Mouse (Mus musculus) lung, adult 18-20 months (tissue): ENCODE measurements around the gene Card10.

Experiments
- DNase-seq, 2 experiments: peaks; one replicate each; pipeline ENCODE4 v3.0.0; 2022; ENCODE audit warnings: mixed read lengths in 2 of 2

The Card10 gene

DNA sequence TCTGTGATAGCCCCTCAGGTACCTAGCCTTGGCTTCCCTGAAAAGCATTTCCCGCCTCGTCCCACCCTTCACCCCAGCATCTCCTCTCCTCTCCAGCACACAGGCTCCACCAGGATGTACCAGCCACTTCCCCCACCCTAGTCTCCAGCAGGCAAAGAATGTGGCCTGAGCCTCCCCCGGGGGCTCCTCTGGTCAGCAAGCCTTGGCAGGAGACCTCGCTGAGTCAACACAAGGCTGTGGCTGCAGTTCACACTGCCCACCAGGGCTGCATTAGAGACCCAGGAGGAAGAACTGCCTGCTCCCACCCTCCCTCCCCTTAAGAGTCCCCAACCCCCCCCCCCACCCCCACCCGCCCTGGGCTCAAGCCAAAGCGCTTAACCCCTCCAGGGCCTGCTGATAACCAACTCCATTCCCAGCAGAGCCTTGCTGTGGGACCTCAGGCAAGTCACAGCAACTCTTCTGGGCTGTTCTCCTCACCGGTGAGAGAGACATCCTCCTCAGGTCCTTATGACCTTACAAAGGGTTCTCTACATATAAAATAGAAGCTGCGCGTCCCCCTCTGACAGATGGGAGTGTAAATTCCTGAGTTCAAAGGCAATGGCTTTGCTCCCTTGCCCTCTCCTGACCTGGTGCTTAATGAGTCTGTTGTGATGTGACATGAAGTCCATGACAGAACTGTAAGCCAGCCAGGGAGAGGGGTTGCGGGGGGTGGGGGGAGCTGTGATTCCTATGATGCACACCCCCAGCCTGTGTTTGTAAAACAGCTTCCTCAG lies 31.6 kb upstream of the Card10 start:
- DNase-seq, result peak in 1 of 2 experiments; percentile 30

DNA sequence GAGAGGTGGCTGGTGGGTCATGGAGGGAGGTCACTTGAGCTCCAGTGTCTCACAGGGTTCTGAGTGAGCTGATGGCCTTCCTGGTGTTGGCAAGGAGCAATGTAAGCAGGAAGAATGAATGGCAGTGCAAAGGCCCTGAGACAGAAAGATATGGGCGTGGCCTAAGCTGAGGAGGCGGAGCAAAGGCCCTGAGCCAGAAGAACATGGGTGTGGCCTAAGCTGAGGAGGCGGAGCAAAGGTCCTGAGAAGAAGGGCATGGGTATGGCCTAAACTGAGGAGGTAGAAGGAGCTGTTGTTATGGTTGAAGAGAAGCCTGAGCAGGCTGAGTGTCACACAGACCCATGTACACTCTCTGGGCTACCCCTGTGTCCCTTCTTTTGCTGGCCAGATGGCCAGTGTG lies 30.7 kb upstream of the Card10 start:
- DNase-seq, result no peak

GRCm38 (mm10) chr15:78832701-78833123 lies 29.9 kb upstream of the Card10 start:
- peak; percentile 85 to 87 for DNase-seq

DNA sequence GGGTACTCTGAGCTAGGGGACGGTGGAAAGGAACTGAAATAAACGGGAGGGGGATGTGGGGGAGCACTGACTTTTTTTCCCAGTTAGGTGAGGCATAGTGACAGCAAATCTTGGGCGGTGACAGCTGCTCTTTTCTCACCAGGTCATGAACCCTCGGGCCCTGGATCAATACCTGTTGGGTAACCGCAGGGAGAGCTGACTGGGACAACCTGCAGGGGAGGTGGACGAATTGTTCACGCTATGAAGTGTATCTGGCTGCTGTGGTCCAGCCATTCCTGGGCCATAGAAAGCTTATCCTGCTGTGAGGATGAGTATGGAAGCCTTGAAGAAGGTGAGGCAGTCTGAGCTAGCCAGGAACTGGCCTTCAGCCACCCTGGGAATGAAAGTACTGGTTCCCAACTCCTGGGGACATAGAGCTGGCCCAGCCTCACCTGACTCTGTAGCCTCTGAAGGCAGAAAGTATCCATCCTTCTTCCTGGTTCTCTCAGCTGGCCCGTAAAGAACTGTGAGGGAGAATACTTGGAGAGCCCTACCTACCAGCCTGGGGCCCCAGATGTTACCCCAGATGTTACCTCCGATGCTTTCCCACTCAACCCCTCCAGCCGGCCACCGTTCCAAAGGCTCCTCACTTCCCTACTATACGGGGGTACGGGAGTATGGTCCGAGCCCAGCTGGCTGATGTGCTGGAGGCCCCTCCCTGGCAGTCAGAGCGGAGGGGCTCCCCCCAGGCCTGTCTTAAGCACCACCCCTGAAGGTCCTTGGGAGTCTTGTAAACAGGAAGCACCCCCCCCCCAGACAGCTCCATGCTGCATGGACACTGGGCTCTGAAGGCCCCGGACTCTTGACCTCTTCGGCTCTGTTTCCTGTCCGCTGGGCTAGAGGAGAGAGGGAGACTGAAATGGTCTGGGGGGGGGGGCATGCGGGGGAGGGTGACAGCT lies 29.1 kb upstream of the Card10 start:
- DNase-seq, result peak; percentile 64 to 80

DNA sequence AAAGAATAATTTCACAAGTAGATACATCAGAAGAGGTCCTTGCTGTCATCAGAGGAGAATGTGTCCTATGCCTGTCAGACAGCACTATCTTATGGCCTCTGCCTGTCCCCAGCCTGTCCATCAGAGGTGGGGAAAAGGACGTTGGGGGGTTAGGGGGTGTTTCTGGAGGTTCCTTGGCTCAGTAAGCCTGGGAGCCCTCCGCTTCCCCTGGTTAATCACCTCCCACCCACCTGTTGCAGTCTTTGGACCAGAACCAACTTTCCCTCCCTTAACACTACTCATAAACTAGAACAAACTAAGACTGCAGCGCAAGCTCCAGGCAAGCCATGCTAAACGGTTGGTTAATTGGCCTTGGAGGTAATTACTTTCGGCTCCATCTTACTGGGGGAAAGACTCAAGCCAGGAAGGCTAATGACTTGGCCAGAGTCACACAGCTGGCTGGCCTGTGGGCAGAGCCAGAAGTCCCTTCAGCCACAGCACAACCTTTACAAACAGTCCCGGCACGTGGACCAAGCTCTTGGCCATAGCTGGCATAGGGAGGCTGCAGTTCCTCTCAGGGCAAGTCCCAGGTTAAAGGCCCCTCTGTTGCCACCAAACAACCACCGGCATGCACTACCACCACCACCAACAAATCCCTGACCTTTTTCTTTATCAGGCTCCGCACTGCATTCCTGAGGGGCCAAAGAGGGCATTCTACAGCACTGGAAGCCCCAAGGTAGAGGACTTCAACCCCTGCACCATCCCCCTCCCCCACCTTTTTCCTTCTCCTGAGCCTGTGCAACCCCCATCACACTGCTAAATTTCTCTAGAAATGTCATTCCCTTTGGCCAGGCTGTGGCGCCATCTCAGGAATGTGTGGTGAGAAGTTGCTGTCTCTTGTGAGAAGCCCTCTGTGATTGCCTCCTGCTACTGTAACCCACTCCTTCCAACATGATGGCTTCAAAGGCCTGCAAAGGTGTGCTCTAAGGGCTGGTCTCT lies 28.2 kb upstream of the Card10 start:
- no peak for DNase-seq

DNA sequence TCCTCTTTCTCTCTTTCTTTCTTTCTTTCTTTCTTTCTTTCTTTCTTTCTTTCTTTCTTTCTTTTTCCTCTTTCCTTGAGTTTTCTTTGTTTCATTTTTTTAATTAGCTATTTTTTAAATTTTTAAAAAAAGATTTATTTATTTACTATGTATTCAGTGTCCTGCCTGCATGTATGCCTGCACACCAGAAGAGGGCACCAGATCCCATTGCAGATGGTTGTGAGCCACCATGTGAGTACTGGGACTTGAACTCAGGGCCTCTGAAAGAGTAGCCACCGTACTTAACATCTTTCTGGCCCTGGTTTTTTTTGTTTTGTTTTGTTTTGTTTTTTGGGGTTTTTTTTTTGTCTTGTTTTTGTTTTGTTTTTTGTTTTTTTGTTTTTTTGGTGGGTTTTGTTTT lies 26.8 kb upstream of the Card10 start:
- DNase-seq, result no peak

DNA sequence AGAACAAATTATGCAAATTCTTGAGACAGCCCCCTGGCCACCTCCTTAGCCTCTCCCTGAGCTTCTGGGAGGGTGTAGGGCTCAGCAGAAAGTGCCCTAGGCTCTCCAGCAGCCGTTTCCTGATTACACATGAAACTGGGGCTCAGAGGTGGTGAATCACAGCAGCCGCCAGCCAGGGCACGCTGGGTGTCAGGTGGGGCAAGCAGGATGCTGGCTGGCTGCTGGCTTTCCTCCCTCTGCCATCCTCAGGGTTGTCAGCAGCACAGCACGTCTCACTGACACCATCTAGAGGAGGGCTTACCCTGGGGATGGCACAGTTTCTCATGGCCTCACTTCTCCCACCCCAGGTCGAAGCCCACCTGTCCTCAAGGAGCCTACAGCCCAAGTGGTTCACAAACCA lies 25.5 kb upstream of the Card10 start:
- DNase-seq, result no peak

GRCm38 (mm10) chr15:78826213-78827204 lies 23.7 kb upstream of the Card10 start:
- peak; percentile 73 to 76 for DNase-seq

GRCm38 (mm10) chr15:78816074-78816391 lies 13.2 kb upstream of the Card10 start:
- DNase-seq, result no peak

DNA sequence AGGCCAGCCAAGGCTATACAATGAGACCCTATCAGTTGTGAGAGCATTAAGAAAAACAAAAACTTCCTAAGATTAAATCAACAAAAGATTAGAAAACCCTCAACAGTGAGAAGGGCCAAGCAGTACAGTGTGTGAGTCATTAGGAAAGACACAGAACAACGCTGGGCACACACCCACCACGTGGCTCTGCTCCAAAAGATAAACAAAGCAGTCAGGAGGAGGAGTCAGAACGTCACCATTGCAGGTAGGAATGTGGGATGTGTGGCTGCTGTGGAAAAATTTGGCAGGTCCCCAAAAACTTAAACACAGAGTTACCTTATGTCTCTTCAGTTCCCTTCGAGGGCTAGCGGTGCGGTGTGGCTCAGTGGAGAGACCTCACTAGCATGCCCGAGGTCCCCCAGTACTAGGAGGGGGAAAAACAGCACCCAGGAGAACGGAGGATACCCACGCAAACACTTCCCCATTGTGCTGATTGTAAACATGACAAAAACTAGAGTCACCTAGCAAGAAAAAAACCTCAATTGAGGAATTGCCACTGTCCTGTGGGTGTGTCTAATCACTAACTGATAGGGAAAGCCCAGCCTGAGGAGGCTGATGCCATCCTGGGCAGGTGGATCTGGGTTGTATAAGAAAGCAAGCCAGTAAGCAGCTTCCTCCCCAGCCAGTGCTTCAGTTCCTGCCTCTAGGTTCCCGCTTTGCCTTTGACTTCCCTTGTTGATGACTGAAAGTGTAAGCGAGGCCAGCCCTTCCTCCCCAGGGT lies 12.7 kb upstream of the Card10 start:
- DNase-seq, result peak; percentile 83 to 91

DNA sequence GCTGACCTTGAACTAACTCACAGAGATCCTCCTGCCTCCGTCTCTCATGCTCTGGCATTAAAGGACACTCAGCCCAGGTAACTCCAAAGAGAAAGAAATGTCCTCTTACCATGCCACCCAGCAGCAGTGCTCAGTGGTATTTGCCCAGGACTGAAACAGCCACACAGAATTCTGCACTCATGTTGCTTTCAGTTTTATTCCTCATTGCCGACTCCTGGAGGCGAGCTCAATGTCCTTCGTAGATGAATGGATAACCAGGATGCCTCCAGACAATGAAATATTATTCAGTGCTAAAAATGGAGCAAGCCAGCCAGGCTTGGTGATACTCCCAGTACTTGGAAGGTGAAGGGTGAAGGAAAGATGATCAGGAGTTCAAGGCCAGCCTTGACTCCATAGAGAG lies 10.8 kb upstream of the Card10 start:
- no peak for DNase-seq

DNA sequence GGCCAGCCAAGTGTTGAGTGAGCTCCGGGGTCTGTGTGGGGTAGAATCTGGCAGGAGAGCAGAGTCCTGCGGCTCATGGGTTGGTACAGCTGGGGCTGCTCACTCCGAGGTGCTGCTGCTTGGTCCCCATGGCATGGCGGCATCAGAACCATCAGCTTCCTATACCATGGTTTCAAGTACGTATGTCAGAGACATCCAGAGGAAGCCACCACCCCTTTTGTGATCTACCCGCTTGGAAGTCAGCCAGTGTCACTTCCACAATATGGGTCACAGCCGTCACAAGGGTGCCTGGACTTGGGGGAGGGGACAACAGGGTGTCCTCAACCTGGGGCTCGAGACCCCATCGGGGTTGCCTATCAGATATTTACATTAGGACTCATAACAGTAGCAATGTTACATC lies 7.3 kb upstream of the Card10 start:
- peak in 1 of 2 experiments; percentile 30 for DNase-seq

GRCm38 (mm10) chr15:78809739-78810138 lies 6.9 kb upstream of the Card10 start:
- DNase-seq, result no peak

GRCm38 (mm10) chr15:78808980-78809379 lies 6.1 kb upstream of the Card10 start:
- DNase-seq, result no peak

- DNase-seq, result no peak
Measured at GRCm38 (mm10) chr15:78807141-78807540, 4.3 kb upstream of the Card10 start.

- DNase-seq, result peak in 1 of 2 experiments; percentile 36
Measured at GRCm38 (mm10) chr15:78806614-78807013, 3.8 kb upstream of the Card10 start.

GRCm38 (mm10) chr15:78805351-78805750 lies 2.5 kb upstream of the Card10 start:
- no peak for DNase-seq

DNA sequence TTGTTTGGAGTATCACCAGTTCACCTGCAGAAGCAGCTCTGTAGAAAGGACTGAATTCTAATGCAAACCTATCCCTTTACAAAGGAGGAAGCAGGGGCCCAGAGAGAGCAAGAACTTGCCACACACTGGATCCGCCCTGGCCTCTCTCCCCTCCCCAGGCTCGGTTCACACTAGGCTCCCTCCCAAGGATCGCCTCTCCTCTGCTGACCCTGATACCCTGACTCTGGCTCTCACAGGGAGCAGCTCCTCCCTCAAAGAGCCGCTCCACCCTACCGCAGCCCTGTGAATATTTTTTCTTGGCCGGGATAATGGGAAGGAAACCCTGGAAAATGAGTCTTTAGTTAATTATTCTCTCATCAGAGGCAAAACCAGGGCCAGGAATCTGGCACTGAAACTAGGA lies 1.5 kb upstream of the Card10 start:
- peak; percentile 46 for DNase-seq

DNA sequence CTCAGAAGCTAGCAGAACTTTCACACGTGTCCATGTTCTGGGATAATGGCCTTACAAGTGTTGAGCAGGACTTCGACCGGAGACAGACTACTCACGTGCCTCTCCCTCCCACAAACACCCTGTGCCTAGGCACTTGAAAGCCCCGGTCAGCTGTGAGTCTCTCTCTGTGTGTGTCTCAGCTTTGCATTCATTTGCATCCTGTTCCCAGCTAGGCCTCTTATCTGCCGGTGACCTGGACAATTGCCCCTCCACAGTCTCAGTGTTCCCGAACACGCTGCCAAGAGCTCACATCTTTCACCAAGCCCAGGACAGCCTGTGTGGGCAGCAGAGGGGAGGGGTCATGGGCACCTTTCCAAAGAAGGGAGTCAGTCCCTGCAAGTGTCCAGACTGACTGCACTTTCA lies 658 bp upstream of the Card10 start:
- peak; percentile 87 to 91 for DNase-seq

DNA sequence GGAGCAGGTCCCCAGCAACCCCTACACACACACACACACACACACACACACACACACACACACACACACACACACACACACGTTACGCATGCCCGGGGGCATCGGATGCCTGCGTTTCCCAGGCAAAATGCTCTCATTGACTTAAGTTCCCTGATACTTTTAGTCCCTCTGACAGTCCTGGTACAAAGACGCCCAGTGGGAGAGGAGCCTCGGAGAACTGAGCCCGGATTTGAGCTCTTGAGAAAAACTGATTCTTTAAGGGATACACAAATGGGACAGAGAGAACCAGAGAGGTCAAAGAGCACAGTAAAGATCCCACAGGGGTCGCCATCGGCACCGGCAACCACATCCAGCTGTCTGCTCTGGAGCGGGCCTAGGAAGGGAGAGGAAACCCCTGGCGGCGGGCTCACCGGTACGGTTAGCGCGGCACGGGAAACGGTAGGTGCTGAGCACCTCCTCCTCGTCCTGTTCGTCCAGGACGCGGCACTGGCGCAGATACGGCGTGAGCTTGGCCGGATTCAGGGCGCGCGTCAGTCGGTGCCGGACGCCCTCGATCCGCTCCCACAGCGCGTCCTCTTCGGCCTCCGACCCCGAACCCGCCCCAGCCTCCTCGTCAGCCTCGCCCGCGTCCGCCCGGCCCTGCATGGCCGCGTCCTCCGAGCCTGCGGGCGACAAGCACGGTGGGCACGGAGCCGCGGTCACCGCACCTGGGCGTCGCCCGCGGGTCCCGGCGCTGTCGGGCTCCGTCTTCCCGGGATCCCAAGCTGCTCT lies 686 bp downstream of the Card10 start:
- peak; percentile 48 to 57 for DNase-seq
